Mouse (Mus musculus) stomach, postnatal 0 days (tissue): ENCODE data around the gene Ifih1.

ENCODE experiments used
- CTCF ChIP-seq: IDR thresholded peaks from 2 replicates; pipeline ENCODE4 v1.5.1; 2016; ENCODE audit warnings: antibody characterized with exemption, low read depth, mild to moderate bottlenecking, moderate library complexity
- EP300 ChIP-seq: optimal IDR thresholded peaks from 2 replicates; pipeline ENCODE3; 2016; ENCODE audit warnings: antibody characterized with exemption

- TF ChIP-seq CTCF = peak; percentile 70
- TF ChIP-seq EP300 = no peak
Observed at GRCm38 (mm10) chr2:62646014-62646645, at the start of gene Ifih1.
